Mouse (Mus musculus) retina, postnatal 7 days (tissue): ENCODE data around the gene Olfr618.
"Not testable (repeated sequence)": the region's sequence is repeated elsewhere in the genome, so short reads cannot be mapped to it uniquely, and the experiment has no call there.

Source experiments
- DNase-seq: peaks from one replicate; pipeline ENCODE4 v3.0.0-alpha.2; 2012; ENCODE audit warnings: low read depth, low spot score

The Olfr618 gene

GRCm38 (mm10) chr7:103589803-103590202, at the start of gene Olfr618:
Gene Olfr618, plus strand, starts transcription at chr7:103590103.
- no peak for DNase-seq

DNA sequence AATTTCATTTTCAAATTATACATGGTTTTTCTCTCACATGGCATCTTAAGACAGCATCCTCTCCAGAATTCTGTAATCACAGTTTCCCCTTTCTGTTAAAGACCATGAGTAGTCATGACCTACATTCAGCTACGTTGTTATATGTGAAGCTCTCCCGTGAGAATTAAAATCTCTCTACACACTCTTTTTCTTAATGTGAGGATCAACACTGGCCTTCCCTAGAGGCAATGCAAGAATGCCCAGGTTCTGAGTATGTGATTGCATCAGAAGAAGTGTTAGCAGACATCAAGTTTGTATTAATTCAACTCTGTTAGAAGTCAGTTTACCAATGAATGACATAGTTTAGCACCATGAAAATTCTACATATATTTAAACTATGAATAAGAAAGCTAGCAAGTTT, 47.3 kb upstream of the Olfr618 start, which contains the start of gene Olfr612:
Gene Olfr612 (minus strand): TSS at position 101 of the 400 bp plus-strand sequence.
- not testable (repeated sequence) for DNase-seq

DNA sequence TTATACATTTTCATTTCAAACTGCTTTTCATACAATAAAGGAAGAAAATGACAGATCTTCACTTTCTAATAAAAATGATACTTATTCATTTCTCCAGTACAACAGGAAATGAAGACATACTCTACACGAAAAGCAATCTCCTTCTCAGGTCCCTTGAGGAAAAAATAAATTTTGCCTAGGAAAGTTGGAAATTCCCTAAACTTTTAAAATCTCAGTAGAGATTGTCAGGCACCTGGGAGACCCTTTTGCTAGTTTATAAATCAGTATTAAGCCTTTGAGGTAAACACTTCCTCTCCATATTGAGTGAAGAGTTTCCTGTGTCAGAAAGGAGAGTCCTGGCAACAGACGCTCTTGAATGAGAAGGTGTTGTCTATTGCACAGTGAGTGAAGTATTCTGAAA, 42.1 kb upstream of the Olfr618 start, which contains the start of gene Olfr613:
Gene Olfr613 (plus strand): TSS at position 301 of the 400 bp plus-strand sequence.
- no peak for DNase-seq

DNA sequence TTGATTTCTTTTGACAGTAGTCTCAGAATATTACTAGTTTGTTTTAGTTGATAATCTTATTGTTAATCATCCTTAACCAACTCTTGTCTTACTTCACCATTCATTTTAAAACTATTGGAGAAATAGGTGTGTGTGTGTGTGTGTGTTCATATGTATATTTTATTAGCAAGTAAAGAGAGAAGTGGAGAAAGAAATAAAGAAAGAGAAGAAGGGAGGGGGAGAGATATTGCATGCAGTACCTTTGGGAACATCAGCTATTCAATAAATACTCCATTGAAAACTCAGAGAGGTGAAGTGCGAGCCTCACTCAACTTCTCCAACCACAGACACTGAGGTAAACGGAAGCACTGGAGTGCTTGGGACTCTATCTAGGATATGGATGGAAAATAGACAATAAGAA, 34.1 kb upstream of the Olfr618 start, which contains the start of gene Olfr615:
Gene Olfr615 (plus strand): TSS at position 301 of the 400 bp plus-strand sequence.
- DNase-seq: no peak

- DNase-seq: no peak
Observed at GRCm38 (mm10) chr7:103569043-103569442, 20.9 kb upstream of the Olfr618 start, which contains the start of gene Olfr616. Gene Olfr616, minus strand, starts transcription at chr7:103569143.

DNA sequence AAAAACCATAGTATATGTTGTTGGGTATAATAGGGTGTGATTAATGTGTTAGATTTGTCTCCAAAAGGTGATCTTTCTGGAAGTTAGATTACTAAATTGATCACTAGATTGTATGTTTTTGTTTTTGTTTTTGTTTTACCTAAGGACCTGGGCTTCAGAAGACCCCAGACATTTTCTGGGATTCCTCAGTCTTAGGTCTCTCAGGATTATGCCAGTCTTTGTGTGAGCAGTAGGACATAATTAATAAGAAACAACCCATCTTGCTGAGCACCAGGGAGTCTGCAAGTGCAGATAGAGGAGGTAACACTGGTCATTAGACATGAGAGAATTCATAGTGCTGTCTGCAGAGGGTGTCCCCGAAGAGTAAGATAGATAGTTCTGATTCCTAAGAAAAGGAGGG, 17.1 kb upstream of the Olfr618 start, which contains the start of gene Olfr617:
Gene Olfr617 (plus strand): TSS at position 301 of the 400 bp plus-strand sequence.
- no peak for DNase-seq

GRCm38 (mm10) chr7:103600275-103600674, 10.4 kb downstream of the Olfr618 start, which contains the start of gene Olfr619:
Gene Olfr619, plus strand, starts transcription at chr7:103600575.
- no peak for DNase-seq

DNA sequence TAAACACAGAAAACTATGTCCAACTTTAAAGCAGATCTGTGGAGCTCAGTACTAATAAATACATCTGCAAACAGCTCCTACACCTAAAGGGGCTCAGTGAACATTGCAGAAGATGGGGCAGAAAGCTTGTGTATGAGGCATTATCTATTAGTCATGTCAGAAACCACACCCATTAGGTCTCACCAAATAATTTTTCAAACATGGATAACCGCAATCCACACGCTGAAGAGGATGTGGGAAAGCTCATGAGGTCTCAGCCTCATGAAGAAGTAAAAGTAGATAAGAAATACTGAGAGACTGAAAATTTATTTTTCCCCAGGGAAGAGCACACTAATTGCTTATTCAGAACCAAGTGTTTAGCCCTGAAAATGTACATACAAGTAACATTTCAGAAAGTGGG, 17.5 kb downstream of the Olfr618 start:
- DNase-seq: no peak

DNA sequence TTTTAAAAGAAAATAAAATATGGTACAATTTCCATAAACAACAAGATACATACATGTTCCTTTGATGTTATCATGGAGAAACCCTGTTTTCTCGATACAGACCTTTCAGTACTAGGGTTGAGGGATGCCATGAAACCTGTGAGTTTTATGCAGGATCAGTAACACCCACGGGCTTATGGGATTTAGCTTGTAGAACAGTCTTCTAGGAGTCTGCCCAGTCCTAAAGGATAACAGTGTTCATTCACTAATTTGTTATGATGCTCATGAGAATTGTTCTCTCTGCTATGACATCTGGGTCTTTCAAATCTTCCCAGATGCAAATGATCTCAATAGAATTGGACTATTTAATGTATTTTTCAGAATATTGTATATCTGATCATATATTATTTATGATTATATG, 22.5 kb downstream of the Olfr618 start, which contains the start of gene Olfr620:
Gene Olfr620 (minus strand): TSS at position 101 of the 400 bp plus-strand sequence.
- no peak for DNase-seq

- no peak for DNase-seq
Observed at GRCm38 (mm10) chr7:103636795-103637194, 46.9 kb downstream of the Olfr618 start.

GRCm38 (mm10) chr7:103642602-103643001, 52.7 kb downstream of the Olfr618 start, which contains the start of gene Olfr622:
Gene Olfr622, minus strand, starts transcription at chr7:103642702.
- no peak for DNase-seq

GRCm38 (mm10) chr7:103644070-103644469, 54.2 kb downstream of the Olfr618 start:
- DNase-seq: no peak
